Comparison of ENCODE assay signal across 12 mouse cellular contexts in the genomic region with DNA sequence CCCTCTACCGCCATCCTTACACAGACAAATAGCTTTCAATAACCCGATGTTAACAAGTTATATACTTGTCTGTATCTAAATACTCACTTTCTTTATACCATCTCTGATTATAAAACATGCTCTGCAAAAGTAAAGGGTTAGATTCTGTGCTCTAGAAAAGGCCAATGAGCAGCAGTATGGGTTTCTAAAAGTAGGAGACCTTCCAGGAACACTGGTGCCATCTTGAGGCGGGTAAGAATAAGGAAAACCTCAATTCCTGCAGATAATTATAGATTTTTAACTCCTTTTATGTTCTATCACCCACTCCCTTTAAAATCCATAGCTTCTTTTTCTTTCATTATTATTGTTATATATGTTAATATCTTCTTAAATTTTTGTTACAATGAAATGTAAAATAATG. TPM values are rescaled to one million over a fixed set of nuclear protein-coding genes. Genes with fewer than 3 reads are reported as not detected.
A peak's percentile ranks its signal among the peaks of the same experiment; 100 is the strongest.
DNase-seq lines count a peak whose midpoint lies in the region; ATAC-seq and TF ChIP-seq lines count a peak whose summit lies in the region.
"Had no signal": no experiment of that assay in that cellular context is flagged by ENCODE, and none has a peak within 500 bp of the region (broad histone marks: within the 10 kb centered on the region; RNA-seq: fewer than 3 reads in every experiment).

No protein-coding gene starts in this region.

- 70% methylated on average over 3 of the region's 3 CpGs for WGBS in hindbrain, postnatal 0 days
- 63% methylated on average over 3 of the region's 3 CpGs for WGBS in hindbrain, embryonic 11.5 days

- peak; percentile 50 for TF ChIP-seq CTCF in hindbrain, postnatal 0 days (IDR thresholded peaks at IDR 0.05; ENCODE audit: low read depth)

- H3K4me2 ChIP-seq in hindbrain, postnatal 0 days (ENCODE audit: low read depth, low read length), result no peak overlapping the region
- H3K4me2 ChIP-seq in hindbrain, embryonic 11.5 days (replicated peaks; ENCODE audit: low read depth, low read length), result no peak overlapping the region
- H3K4me2 ChIP-seq: heart, embryonic 13.5 days; liver, embryonic 11.5 days had no signal

- no peak for ATAC-seq in hindbrain, postnatal 0 days
- ATAC-seq in hindbrain, embryonic 11.5 days (ENCODE audit: low FRiP score), result no peak
- no peak for ATAC-seq in CD4-positive, CD25-positive, alpha-beta regulatory T cell, adult 4 months
- ATAC-seq: inflammation-experienced regulatory T-cells, adult 6 months had no signal

- no peak overlapping the region for H3K9ac ChIP-seq in hindbrain, postnatal 0 days (replicated peaks; ENCODE audit: low read length)
- no peak overlapping the region for H3K9ac ChIP-seq in hindbrain, embryonic 11.5 days (ENCODE audit: low read depth, low read length)
- H3K9ac ChIP-seq: heart, embryonic 13.5 days had no signal

- DNase-seq in hindbrain, postnatal 0 days (ENCODE audit: low spot score), result peak; percentile 49
- DNase-seq in hindbrain, embryonic 11.5 days (ENCODE audit: low spot score), result no peak
- peak; percentile 54 for DNase-seq in right cerebral cortex, adult 18-20 months
- DNase-seq in right cerebral cortex, postnatal 25 days, result no peak
- peak; percentile 71 for DNase-seq in cerebellum, adult 9-10 months
- DNase-seq in liver, result no peak
- DNase-seq: adrenal gland, postnatal 10 days had no signal

- no peaks in the 10 kb centered on the region for H3K36me3 ChIP-seq in hindbrain, postnatal 0 days (ENCODE audit: insufficient read depth, low read length)
- no peaks in the 10 kb centered on the region for H3K36me3 ChIP-seq in hindbrain, embryonic 11.5 days (ENCODE audit: control insufficient read depth, insufficient read depth, low read length)
- H3K36me3 ChIP-seq: heart, embryonic 13.5 days had no signal

- H3K27ac ChIP-seq in hindbrain, postnatal 0 days, result no peak overlapping the region
- no peak overlapping the region for H3K27ac ChIP-seq in hindbrain, embryonic 11.5 days (ENCODE audit: low read depth, low read length)
- H3K27ac ChIP-seq: heart, embryonic 13.5 days had no signal

- H3K4me3 ChIP-seq in hindbrain, postnatal 0 days (ENCODE audit: low read length), result no peak overlapping the region
- H3K4me3 ChIP-seq in hindbrain, embryonic 11.5 days (ENCODE audit: low read depth, low read length), result no peak overlapping the region
- H3K4me3 ChIP-seq: heart, embryonic 13.5 days had no signal

- no peaks in the 10 kb centered on the region for H3K4me1 ChIP-seq in hindbrain, postnatal 0 days (ENCODE audit: insufficient read depth, low read length)
- no peaks in the 10 kb centered on the region for H3K4me1 ChIP-seq in hindbrain, embryonic 11.5 days (replicated peaks; ENCODE audit: control insufficient read depth, insufficient read depth, low read length)

- no peaks in the 10 kb centered on the region for H3K9me3 ChIP-seq in hindbrain, postnatal 0 days (ENCODE audit: low read length)
- no peaks in the 10 kb centered on the region for H3K9me3 ChIP-seq in hindbrain, embryonic 11.5 days (ENCODE audit: control insufficient read depth, low read length)
- H3K9me3 ChIP-seq: heart, embryonic 13.5 days had no signal

- H3K27me3 ChIP-seq in hindbrain, postnatal 0 days (ENCODE audit: insufficient read depth, low read length), result no peaks in the 10 kb centered on the region
- H3K27me3 ChIP-seq in hindbrain, embryonic 11.5 days (ENCODE audit: control insufficient read depth, insufficient read depth, low read length), result no peaks in the 10 kb centered on the region
- H3K27me3 ChIP-seq: heart, embryonic 13.5 days had no signal

RNA-seq across cellular contexts. Expression of a gene that starts 49.6 kb away (rescaled TPM):
- total RNA-seq in hindbrain, postnatal 0 days (2014; rRNA removed), result not detected in 2 replicates
- 18.2 and 21.4 TPM in 2 replicates for polyA plus RNA-seq in hindbrain, postnatal 0 days (2015; fragmentation: Nextera tagmentation; extraction: Ambion mirVana)
- 25.8 and 27.1 TPM in 2 replicates for polyA plus RNA-seq in hindbrain, embryonic 11.5 days (2014; fragmentation: Nextera tagmentation; extraction: Ambion mirVana)
- 10 to 100 TPM in 1 of 2 experiments, not detected in 1; 12.9 TPM for polyA plus RNA-seq in CD4-positive, CD25-positive, alpha-beta regulatory T cell, adult 4 months (2017; shearing (Covaris generic))
- total RNA-seq: ES-E14 had no signal

RNA-seq across cellular contexts. Expression of a gene that starts 55.1 kb away (rescaled TPM):
- total RNA-seq in hindbrain, postnatal 0 days (2014; rRNA removed), result 7.0 and 7.3 TPM in 2 replicates
- 8.1 TPM in 2 replicates for polyA plus RNA-seq in hindbrain, postnatal 0 days (2015; fragmentation: Nextera tagmentation; extraction: Ambion mirVana)
- 8.8 and 11.9 TPM in 2 replicates for polyA plus RNA-seq in hindbrain, embryonic 11.5 days (2014; fragmentation: Nextera tagmentation; extraction: Ambion mirVana)
- polyA plus RNA-seq in CD4-positive, CD25-positive, alpha-beta regulatory T cell, adult 4 months (2017; shearing (Covaris generic)), result 1 to 10 TPM; 5.4 to 6.2 TPM

RNA-seq across cellular contexts. Expression of a gene that starts 55.3 kb away (rescaled TPM):
- total RNA-seq in hindbrain, postnatal 0 days (2014; rRNA removed), result 8.3 and 14.2 TPM in 2 replicates
- 19.4 and 20.6 TPM in 2 replicates for polyA plus RNA-seq in hindbrain, postnatal 0 days (2015; fragmentation: Nextera tagmentation; extraction: Ambion mirVana)
- polyA plus RNA-seq in hindbrain, embryonic 11.5 days (2014; fragmentation: Nextera tagmentation; extraction: Ambion mirVana), result 25.4 and 28.8 TPM in 2 replicates
- polyA plus RNA-seq in CD4-positive, CD25-positive, alpha-beta regulatory T cell, adult 4 months (2017; shearing (Covaris generic)), result 10 to 100 TPM in 1 of 2 experiments, 1 to 10 TPM in 1; 4.0 to 21.0 TPM

RNA-seq across cellular contexts. Expression of a gene that starts 55.3 kb away (rescaled TPM):
- 6.4 and 9.4 TPM in 2 replicates for total RNA-seq in hindbrain, postnatal 0 days (2014; rRNA removed)
- 6.4 and 10.5 TPM in 2 replicates for polyA plus RNA-seq in hindbrain, postnatal 0 days (2015; fragmentation: Nextera tagmentation; extraction: Ambion mirVana)
- 18.3 and 18.8 TPM in 2 replicates for polyA plus RNA-seq in hindbrain, embryonic 11.5 days (2014; fragmentation: Nextera tagmentation; extraction: Ambion mirVana)
- polyA plus RNA-seq in CD4-positive, CD25-positive, alpha-beta regulatory T cell, adult 4 months (2017; shearing (Covaris generic)), result 10 to 100 TPM; 12.2 to 23.3 TPM

Comparison
In these comparisons a context has a peak if more than half of its experiments do, and no peak if none do; other contexts are left out.
1. DNase-seq: peak in hindbrain, postnatal 0 days (single experiment), right cerebral cortex, adult 18-20 months (single experiment) and cerebellum, adult 9-10 months (single experiment); none in hindbrain, embryonic 11.5 days (single experiment), right cerebral cortex, postnatal 25 days (single experiment) and liver (single experiment).